Mouse (Mus musculus): Measurements from ENCODE around the gene Aak1. TPM values are rescaled to one million over a fixed set of nuclear protein-coding genes. Genes with fewer than 3 reads are reported as not detected.
"Not testable (repeated sequence)": the region's sequence is repeated elsewhere in the genome, so short reads cannot be mapped to it uniquely, and the experiment has no call there.

Aak1 gene
- total and polyA plus RNA-seq, 2 experiments from 2014 or later, result 32.6 to 80.8 TPM

DNA sequence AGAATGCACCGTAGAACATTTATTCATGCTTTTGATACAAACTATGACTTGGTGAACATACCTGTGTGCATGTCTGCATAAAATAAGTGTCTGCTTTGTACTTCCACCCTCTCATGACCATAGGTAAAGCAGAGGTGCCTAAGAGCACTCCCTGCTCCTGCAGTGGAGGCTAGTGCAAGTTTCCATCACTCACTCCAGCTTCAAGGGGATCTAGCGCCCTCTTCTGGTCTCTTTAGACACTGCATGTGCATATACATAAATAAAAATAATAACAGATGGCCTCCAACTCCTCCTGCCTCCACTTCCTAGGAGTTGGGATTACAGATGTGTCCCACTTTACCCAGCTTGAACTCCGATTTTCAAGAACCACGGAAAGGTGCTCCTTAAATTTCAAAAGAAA, 167.6 kb downstream of the Aak1 start:
- DNase-seq (ENCODE audit: low spot score), result peak; percentile 70

DNA sequence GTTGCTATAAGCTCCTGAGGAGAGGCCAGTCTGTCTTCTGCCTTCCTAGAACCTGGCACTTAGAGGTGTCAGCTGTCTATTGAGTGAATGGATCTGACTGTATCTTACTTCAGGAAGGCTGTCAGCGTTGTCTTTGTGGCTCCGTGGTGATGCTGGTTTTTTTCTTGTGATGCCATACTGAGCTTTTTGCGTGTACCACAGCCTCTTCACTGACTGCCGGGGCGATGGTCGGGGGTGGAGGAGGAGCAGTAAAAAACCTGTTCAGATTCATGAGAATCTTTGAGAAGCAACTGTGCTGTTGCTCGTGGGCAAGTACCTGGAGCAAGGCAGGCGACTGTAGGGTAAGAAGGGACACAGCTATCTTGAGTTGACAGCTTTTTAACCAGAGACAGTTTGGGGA, 169.6 kb downstream of the Aak1 start:
- no peak for TF ChIP-seq CTCF (IDR thresholded peaks at IDR 0.05; ENCODE audit: low read depth)

More for the DNA sequence above, 167.6 kb downstream of the Aak1 start:
- Histone ChIP-seq H3K9ac (replicated peaks; ENCODE audit: low read length) (no peak overlapping the region), H3K4me3 (ENCODE audit: low read length) (no peak overlapping the region), H3K27me3 (ENCODE audit: insufficient read depth, low read length) (no peaks in the 10 kb centered on the region), H3K36me3 (ENCODE audit: insufficient read depth, low read length) (peaks cover 30% of the 10 kb centered on the region), H3K4me2 (ENCODE audit: low read depth, low read length) (no peak overlapping the region), H3K9me3 (ENCODE audit: low read length) (no peaks in the 10 kb centered on the region), H3K27ac (no peak overlapping the region), H3K4me1 (ENCODE audit: insufficient read depth, low read length) (no peaks in the 10 kb centered on the region)
- WGBS, result 59% methylated on average over 4 of the region's 4 CpGs
- TF ChIP-seq CTCF (IDR thresholded peaks at IDR 0.05; ENCODE audit: low read depth), result peak; percentile 74
- no peak for ATAC-seq

DNA sequence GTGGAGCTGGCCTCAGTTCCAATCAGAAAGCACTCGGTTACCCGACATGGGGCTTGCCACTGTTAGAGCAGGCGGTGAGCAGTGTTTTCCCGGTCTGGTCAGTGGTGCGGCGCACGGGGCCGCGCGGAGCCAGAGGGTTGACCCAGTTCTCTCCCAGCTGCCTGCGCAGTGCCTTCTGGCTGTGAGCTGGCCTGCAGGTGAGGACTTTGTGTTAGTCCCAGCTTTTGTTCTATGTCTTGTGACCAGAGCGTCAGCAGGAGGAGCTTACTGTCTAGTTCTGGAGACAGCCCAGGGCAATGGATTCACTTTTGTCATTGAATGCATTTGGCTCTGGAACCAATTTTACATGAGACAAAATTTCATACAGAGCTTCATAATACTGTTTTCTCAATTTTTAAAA, 172.5 kb downstream of the Aak1 start:
- H3K9me3 ChIP-seq (ENCODE audit: low read length), result no peaks in the 10 kb centered on the region
- no peaks in the 10 kb centered on the region for H3K4me1 ChIP-seq (ENCODE audit: insufficient read depth, low read length)
- no peak overlapping the region for H3K27ac ChIP-seq
- no peaks in the 10 kb centered on the region for H3K27me3 ChIP-seq (ENCODE audit: insufficient read depth, low read length)
- no peak overlapping the region for H3K9ac ChIP-seq (replicated peaks; ENCODE audit: low read length)
- no peak for DNase-seq (ENCODE audit: low spot score)
- peaks cover 66% of the 10 kb centered on the region for H3K36me3 ChIP-seq (ENCODE audit: insufficient read depth, low read length)
- WGBS, result 96% methylated on average over 12 of the region's 12 CpGs
- no peak overlapping the region for H3K4me2 ChIP-seq (ENCODE audit: low read depth, low read length)
- ATAC-seq, result no peak
- H3K4me3 ChIP-seq (ENCODE audit: low read length), result no peak overlapping the region
- TF ChIP-seq CTCF (IDR thresholded peaks at IDR 0.05; ENCODE audit: low read depth), result no peak

More for the DNA sequence above, 169.6 kb downstream of the Aak1 start:
- H3K9me3 ChIP-seq (ENCODE audit: low read length), result no peaks in the 10 kb centered on the region
- ATAC-seq, result no peak
- H3K27ac ChIP-seq, result no peak overlapping the region
- H3K36me3 ChIP-seq (ENCODE audit: insufficient read depth, low read length), result peaks cover 44% of the 10 kb centered on the region
- H3K4me1 ChIP-seq (ENCODE audit: insufficient read depth, low read length), result no peaks in the 10 kb centered on the region
- no peaks in the 10 kb centered on the region for H3K27me3 ChIP-seq (ENCODE audit: insufficient read depth, low read length)
- no peak overlapping the region for H3K9ac ChIP-seq (replicated peaks; ENCODE audit: low read length)
- H3K4me2 ChIP-seq (ENCODE audit: low read depth, low read length), result no peak overlapping the region
- H3K4me3 ChIP-seq (ENCODE audit: low read length), result no peak overlapping the region
- WGBS, result 88% methylated on average over 8 of the region's 8 CpGs
- no peak for DNase-seq (ENCODE audit: low spot score)

DNA sequence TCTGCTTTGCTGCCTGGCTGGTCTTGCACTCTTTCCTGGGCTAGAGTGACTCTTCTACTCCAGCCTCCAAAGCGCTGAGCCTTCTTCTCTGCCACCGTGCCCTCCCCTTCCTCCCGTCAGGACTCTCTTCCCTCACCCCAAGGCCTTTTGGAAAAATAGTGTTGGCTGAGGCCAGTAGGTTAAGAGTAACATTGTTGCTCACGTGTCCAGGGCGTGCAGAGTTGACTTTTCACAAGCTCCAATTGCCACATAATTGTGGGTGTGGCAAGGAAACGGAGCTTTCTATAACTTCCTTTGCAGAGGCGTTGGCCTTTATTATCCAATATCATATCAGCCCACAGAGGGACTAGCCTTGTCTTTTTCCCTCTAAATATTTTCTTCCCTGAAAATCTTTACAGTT, 177.7 kb downstream of the Aak1 start:
- Histone ChIP-seq H3K4me1 (ENCODE audit: insufficient read depth, low read length) (no peaks in the 10 kb centered on the region), H3K27me3 (ENCODE audit: insufficient read depth, low read length) (no peaks in the 10 kb centered on the region), H3K9me3 (ENCODE audit: low read length) (no peaks in the 10 kb centered on the region), H3K4me3 (ENCODE audit: low read length) (no peak overlapping the region), H3K9ac (replicated peaks; ENCODE audit: low read length) (no peak overlapping the region), H3K36me3 (ENCODE audit: insufficient read depth, low read length) (peaks cover 43% of the 10 kb centered on the region; the same call in 1 of the 2 replicates), H3K4me2 (ENCODE audit: low read depth, low read length) (no peak overlapping the region), H3K27ac (no peak overlapping the region)
- ATAC-seq (no peak), DNase-seq (ENCODE audit: low spot score) (no peak)
- TF ChIP-seq CTCF (IDR thresholded peaks at IDR 0.05; ENCODE audit: low read depth), result no peak
- WGBS, result 86% methylated on average over 7 of the region's 7 CpGs

DNA sequence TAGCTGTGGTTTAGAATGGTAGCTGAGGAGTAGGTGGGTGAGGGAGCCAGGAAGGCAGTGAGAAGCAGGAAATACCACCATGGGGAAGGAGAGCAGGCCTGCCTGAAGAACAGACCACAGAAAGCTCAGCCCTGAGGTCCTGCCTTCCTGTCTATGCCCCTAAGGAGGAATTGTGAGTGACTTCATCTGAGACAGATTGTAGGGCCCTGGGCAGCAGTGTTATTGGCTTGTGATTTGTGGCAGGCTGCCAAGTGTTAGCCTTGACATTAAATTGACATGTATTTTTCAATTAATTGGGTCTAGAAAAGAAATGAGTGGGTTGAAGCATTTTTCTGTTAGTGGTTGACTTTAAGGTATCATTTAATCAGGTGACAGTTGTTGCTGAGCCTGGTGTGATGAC, 179.6 kb downstream of the Aak1 start:
- Histone ChIP-seq H3K4me2 (ENCODE audit: low read depth, low read length) (no peak overlapping the region), H3K9ac (replicated peaks; ENCODE audit: low read length) (no peak overlapping the region), H3K27me3 (ENCODE audit: insufficient read depth, low read length) (no peaks in the 10 kb centered on the region), H3K4me3 (ENCODE audit: low read length) (no peak overlapping the region), H3K27ac (no peak overlapping the region), H3K9me3 (ENCODE audit: low read length) (peaks cover 3% of the 10 kb centered on the region; the same call in 1 of the 2 replicates), H3K4me1 (ENCODE audit: insufficient read depth, low read length) (no peaks in the 10 kb centered on the region), H3K36me3 (ENCODE audit: insufficient read depth, low read length) (peaks cover 29% of the 10 kb centered on the region; the same call in 1 of the 2 replicates)
- no peak for TF ChIP-seq CTCF (IDR thresholded peaks at IDR 0.05; ENCODE audit: low read depth)
- DNase-seq (ENCODE audit: low spot score), result no peak
- no peak for ATAC-seq

DNA sequence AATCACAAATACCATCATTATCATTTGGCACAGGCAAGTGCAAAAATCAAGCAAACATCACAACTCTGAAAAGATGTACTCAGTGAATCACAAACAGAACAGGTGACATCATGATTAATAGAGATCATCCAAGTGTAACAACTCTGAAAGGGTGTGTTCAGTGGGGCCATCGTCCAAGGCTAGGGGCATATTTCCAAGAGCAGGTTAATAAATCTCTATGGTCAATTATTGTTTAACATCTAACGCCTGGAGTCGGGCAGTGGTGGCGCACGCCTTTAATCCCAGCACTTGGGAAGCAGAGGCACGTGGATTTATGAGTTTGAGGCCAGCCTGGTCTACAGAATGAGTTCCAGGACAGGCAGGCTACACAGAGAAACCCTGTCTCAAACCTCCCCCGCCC, 182.0 kb downstream of the Aak1 start:
- H3K36me3 ChIP-seq (ENCODE audit: insufficient read depth, low read length), result peaks cover 10% of the 10 kb centered on the region; the same call in 1 of the 2 replicates
- WGBS, result 73% methylated on average over 7 of the region's 7 CpGs
- not testable (repeated sequence) for H3K9ac ChIP-seq (replicated peaks; ENCODE audit: low read length); DNase-seq (ENCODE audit: low spot score); H3K4me1 ChIP-seq (ENCODE audit: insufficient read depth, low read length); H3K4me2 ChIP-seq (ENCODE audit: low read depth, low read length); H3K27ac ChIP-seq; H3K9me3 ChIP-seq (ENCODE audit: low read length); H3K4me3 ChIP-seq (ENCODE audit: low read length); H3K27me3 ChIP-seq (ENCODE audit: insufficient read depth, low read length); ATAC-seq

DNA sequence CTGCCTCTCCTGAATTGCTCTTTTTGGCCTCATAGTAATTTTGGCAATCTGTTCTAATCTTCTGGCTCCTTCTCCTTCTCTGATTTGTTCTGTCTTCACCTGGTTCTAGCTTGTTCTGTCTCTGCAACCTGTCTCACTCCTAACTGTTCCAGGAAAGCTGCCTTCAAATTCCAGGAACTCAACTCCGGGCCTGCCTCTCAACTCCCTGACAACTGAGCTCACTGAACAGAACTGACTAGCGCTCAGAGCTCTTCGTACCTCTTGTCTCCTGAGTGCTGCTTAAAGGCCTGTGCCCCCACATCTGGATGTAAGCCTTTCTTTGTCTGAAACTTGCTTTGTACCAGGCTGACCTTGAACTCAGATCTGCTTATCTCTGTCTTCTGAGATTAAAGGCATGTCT, 183.1 kb downstream of the Aak1 start:
- peaks cover 7% of the 10 kb centered on the region; the same call in 1 of the 2 replicates for H3K36me3 ChIP-seq (ENCODE audit: insufficient read depth, low read length)
- H3K27ac ChIP-seq, result no peak overlapping the region
- no peak for DNase-seq (ENCODE audit: low spot score)
- H3K9ac ChIP-seq (replicated peaks; ENCODE audit: low read length), result no peak overlapping the region
- TF ChIP-seq CTCF (IDR thresholded peaks at IDR 0.05; ENCODE audit: low read depth), result no peak
- H3K4me3 ChIP-seq (ENCODE audit: low read length), result no peak overlapping the region
- no peak for ATAC-seq
- H3K9me3 ChIP-seq (ENCODE audit: low read length), result peaks cover 3% of the 10 kb centered on the region; the same call in 1 of the 2 replicates
- 88% methylated on average over 3 of the region's 3 CpGs for WGBS
- no peaks in the 10 kb centered on the region for H3K27me3 ChIP-seq (ENCODE audit: insufficient read depth, low read length)
- H3K4me1 ChIP-seq (ENCODE audit: insufficient read depth, low read length), result no peaks in the 10 kb centered on the region
- H3K4me2 ChIP-seq (ENCODE audit: low read depth, low read length), result no peak overlapping the region
